Mouse (Mus musculus): ENCODE data around the gene Naa38. TPM values are rescaled to one million over a fixed set of nuclear protein-coding genes. Genes with fewer than 3 reads are reported as not detected.
"Not testable (repeated sequence)": the region's sequence is repeated elsewhere in the genome, so short reads cannot be mapped to it uniquely, and the experiment has no call there.

Naa38 gene
- 23.1 and 43.9 TPM in 2 replicates for polyA plus RNA-seq (2011; ENCODE audit: insufficient read depth, insufficient read length, low replicate concordance, missing spikeins)

GRCm38 (mm10) chr11:69395235-69395633 is at the start of gene Naa38, which contains the start of gene Cyb5d1:
Gene Naa38 (plus strand): TSS chr11:69395487.
Gene Cyb5d1 (minus strand): TSS chr11:69395631.
- peak; percentile 22; the same call in 1 of the 2 replicates for TF ChIP-seq POLR2A (IDR thresholded peaks at IDR 0.05; ENCODE audit: borderline replicate concordance, control insufficient read depth, low read depth, low read length)
- H3K27ac ChIP-seq (ENCODE audit: control insufficient read depth, insufficient read depth, low read depth, low read length, poor library complexity) = peak within 1 kb of the TSS; percentile 98
- peak within 1 kb of the TSS; percentile 78 for H3K4me3 ChIP-seq (replicated peaks; ENCODE audit: control insufficient read depth, low read depth, low read length)
- under 1% methylated on average over 24 of the region's 24 CpGs for WGBS
- not testable (repeated sequence) for H3K4me1 ChIP-seq (ENCODE audit: control insufficient read depth, insufficient read depth, low read length)

DNA sequence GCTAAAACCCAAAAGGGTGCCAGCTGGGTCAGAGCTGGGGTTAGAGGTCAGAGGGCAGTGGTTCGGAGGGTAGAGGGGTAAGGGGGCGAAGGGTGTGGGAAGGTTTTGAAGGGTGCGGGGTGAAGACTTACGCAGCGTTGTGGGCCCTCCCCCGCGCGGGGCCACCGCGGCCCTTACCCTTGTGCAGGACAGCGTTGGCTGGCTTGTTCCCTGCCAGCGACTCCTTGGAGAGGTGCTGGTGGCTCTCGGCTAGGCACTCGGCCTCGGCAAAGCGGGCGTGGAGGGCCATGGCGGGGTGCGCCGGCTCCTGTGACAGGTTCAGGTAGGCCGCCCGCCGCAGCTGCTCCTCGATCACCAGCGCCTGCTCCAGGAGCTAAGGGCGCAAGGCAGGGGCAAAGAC is 48.8 kb upstream of the Naa38 start:
- TF ChIP-seq POLR2A (IDR thresholded peaks at IDR 0.05; ENCODE audit: borderline replicate concordance, control insufficient read depth, low read depth, low read length) (no peak), CTCF (IDR thresholded peaks at IDR 0.05; ENCODE audit: control insufficient read depth, insufficient read depth, low read length) (no peak)
- WGBS = 96% methylated on average over 26 of the region's 26 CpGs

GRCm38 (mm10) chr11:69356544-69356943 is 38.7 kb upstream of the Naa38 start:
- TF ChIP-seq CTCF (IDR thresholded peaks at IDR 0.05; ENCODE audit: control insufficient read depth, insufficient read depth, low read length) = no peak
- TF ChIP-seq POLR2A (IDR thresholded peaks at IDR 0.05; ENCODE audit: borderline replicate concordance, control insufficient read depth, low read depth, low read length) = no peak
- Histone ChIP-seq H3K4me3 (replicated peaks; ENCODE audit: control insufficient read depth, low read depth, low read length) (no peak overlapping the region), H3K4me1 (ENCODE audit: control insufficient read depth, insufficient read depth, low read length) (no peaks in the 10 kb centered on the region), H3K27ac (ENCODE audit: control insufficient read depth, insufficient read depth, low read depth, low read length, poor library complexity) (no peak overlapping the region)
- 86% methylated on average over 5 of the region's 5 CpGs for WGBS

More for the DNA sequence above, 48.8 kb upstream of the Naa38 start:
- H3K4me3 ChIP-seq (replicated peaks; ENCODE audit: control insufficient read depth, low read depth, low read length) = no peak overlapping the region
- H3K27ac ChIP-seq (ENCODE audit: control insufficient read depth, insufficient read depth, low read depth, low read length, poor library complexity) = no peak overlapping the region
- no peaks in the 10 kb centered on the region for H3K4me1 ChIP-seq (ENCODE audit: control insufficient read depth, insufficient read depth, low read length)

GRCm38 (mm10) chr11:69357690-69358089 is 37.6 kb upstream of the Naa38 start:
- no peak for TF ChIP-seq POLR2A (IDR thresholded peaks at IDR 0.05; ENCODE audit: borderline replicate concordance, control insufficient read depth, low read depth, low read length)
- TF ChIP-seq CTCF (IDR thresholded peaks at IDR 0.05; ENCODE audit: control insufficient read depth, insufficient read depth, low read length) = no peak
- no peaks in the 10 kb centered on the region for H3K4me1 ChIP-seq (ENCODE audit: control insufficient read depth, insufficient read depth, low read length)
- H3K27ac ChIP-seq (ENCODE audit: control insufficient read depth, insufficient read depth, low read depth, low read length, poor library complexity) = no peak overlapping the region
- H3K4me3 ChIP-seq (replicated peaks; ENCODE audit: control insufficient read depth, low read depth, low read length) = no peak overlapping the region
- WGBS = 88% methylated on average over 12 of the region's 12 CpGs

GRCm38 (mm10) chr11:69362021-69362420 is 33.3 kb upstream of the Naa38 start:
- 91% methylated on average over 7 of the region's 7 CpGs for WGBS
- no peaks in the 10 kb centered on the region for H3K4me1 ChIP-seq (ENCODE audit: control insufficient read depth, insufficient read depth, low read length)
- TF ChIP-seq CTCF (IDR thresholded peaks at IDR 0.05; ENCODE audit: control insufficient read depth, insufficient read depth, low read length) (no peak), POLR2A (IDR thresholded peaks at IDR 0.05; ENCODE audit: borderline replicate concordance, control insufficient read depth, low read depth, low read length) (no peak)
- no peak overlapping the region for H3K4me3 ChIP-seq (replicated peaks; ENCODE audit: control insufficient read depth, low read depth, low read length)
- H3K27ac ChIP-seq (ENCODE audit: control insufficient read depth, insufficient read depth, low read depth, low read length, poor library complexity) = no peak overlapping the region

DNA sequence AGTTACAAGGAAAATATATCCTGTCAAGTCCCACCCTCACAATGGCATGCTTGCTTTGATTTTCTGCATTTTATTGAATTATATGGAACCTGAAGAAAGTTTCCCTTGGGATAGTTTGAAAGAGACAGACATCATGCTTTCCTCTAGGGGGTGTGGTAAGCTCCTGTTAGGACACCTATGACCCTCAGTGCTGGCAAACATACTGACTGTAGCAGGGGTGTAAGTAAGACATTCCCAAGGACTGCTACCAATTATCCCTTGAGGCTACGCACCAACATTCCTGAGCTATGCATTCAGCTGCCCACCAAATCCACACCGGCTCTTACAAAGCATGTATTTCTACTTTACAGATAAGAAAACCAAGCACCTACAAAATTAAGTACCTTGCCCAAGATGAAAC is 32.8 kb upstream of the Naa38 start:
- Histone ChIP-seq H3K4me1 (ENCODE audit: control insufficient read depth, insufficient read depth, low read length) (no peaks in the 10 kb centered on the region), H3K4me3 (replicated peaks; ENCODE audit: control insufficient read depth, low read depth, low read length) (no peak overlapping the region), H3K27ac (ENCODE audit: control insufficient read depth, insufficient read depth, low read depth, low read length, poor library complexity) (no peak overlapping the region)
- TF ChIP-seq CTCF (IDR thresholded peaks at IDR 0.05; ENCODE audit: control insufficient read depth, insufficient read depth, low read length) (no peak), POLR2A (IDR thresholded peaks at IDR 0.05; ENCODE audit: borderline replicate concordance, control insufficient read depth, low read depth, low read length) (no peak)
- WGBS = 94% methylated on average over 2 of the region's 2 CpGs

DNA sequence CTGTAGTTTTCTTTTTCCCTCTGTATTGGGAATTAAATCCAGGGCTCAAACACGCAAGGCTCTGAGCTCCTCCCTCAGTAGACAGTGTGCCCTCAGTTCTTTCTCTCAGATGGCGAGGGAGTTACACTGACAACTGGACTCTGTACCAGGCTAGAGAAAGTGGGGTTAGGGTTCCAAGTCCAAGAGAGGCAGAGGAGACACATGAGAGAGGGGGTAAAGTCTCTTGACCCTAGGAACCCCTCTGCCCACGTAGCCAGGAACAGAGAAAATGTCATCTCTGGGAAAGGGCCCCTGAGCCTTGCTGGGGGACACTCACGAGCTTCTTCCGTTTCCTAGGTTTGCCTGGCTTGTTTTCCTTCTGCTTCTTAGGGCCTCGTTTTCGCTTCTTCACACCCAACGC is 30.9 kb upstream of the Naa38 start:
- TF ChIP-seq POLR2A (IDR thresholded peaks at IDR 0.05; ENCODE audit: borderline replicate concordance, control insufficient read depth, low read depth, low read length) = no peak
- H3K4me1 ChIP-seq (ENCODE audit: control insufficient read depth, insufficient read depth, low read length) = peaks cover 2% of the 10 kb centered on the region; the same call in 1 of the 2 replicates
- H3K4me3 ChIP-seq (replicated peaks; ENCODE audit: control insufficient read depth, low read depth, low read length) = no peak overlapping the region
- H3K27ac ChIP-seq (ENCODE audit: control insufficient read depth, insufficient read depth, low read depth, low read length, poor library complexity) = no peak overlapping the region
- 63% methylated on average over 8 of the region's 8 CpGs for WGBS

DNA sequence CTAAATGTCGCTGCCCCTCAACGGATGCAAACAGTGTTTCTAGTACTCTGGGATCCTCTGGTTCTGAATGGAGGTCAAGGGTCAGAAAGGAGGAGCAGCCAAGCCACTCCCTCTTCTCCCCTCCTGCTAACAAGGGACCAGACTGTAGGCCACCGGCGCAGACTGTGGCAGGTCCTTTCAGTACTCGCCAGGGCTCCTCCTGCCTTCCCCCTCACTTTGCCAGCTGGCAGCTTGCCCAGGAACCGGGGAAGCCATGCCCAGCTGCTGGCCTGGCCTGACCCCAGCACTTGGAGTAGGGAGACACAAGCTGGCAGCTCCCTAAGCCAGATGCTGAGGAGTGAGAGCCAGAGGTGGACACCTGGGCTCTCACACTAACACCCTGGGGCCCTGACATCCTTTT is 30.4 kb upstream of the Naa38 start:
- WGBS = 17% methylated on average over 6 of the region's 6 CpGs
- Histone ChIP-seq H3K4me1 (ENCODE audit: control insufficient read depth, insufficient read depth, low read length) (peaks cover 2% of the 10 kb centered on the region; the same call in 1 of the 2 replicates), H3K4me3 (replicated peaks; ENCODE audit: control insufficient read depth, low read depth, low read length) (no peak overlapping the region), H3K27ac (ENCODE audit: control insufficient read depth, insufficient read depth, low read depth, low read length, poor library complexity) (no peak overlapping the region; the same call in 1 of the 2 replicates)
- TF ChIP-seq CTCF (IDR thresholded peaks at IDR 0.05; ENCODE audit: control insufficient read depth, insufficient read depth, low read length) = no peak
- no peak for TF ChIP-seq POLR2A (IDR thresholded peaks at IDR 0.05; ENCODE audit: borderline replicate concordance, control insufficient read depth, low read depth, low read length)

GRCm38 (mm10) chr11:69365722-69366121 is 29.6 kb upstream of the Naa38 start:
- peak overlapping the region; percentile 82; the same call in 1 of the 2 replicates for H3K27ac ChIP-seq (ENCODE audit: control insufficient read depth, insufficient read depth, low read depth, low read length, poor library complexity)
- 44% methylated on average over 6 of the region's 6 CpGs for WGBS
- H3K4me1 ChIP-seq (ENCODE audit: control insufficient read depth, insufficient read depth, low read length) = peaks cover 2% of the 10 kb centered on the region; the same call in 1 of the 2 replicates
- no peak for TF ChIP-seq CTCF (IDR thresholded peaks at IDR 0.05; ENCODE audit: control insufficient read depth, insufficient read depth, low read length)
- no peak for TF ChIP-seq POLR2A (IDR thresholded peaks at IDR 0.05; ENCODE audit: borderline replicate concordance, control insufficient read depth, low read depth, low read length)
- H3K4me3 ChIP-seq (replicated peaks; ENCODE audit: control insufficient read depth, low read depth, low read length) = no peak overlapping the region
